Mouse (Mus musculus) cerebral cortex, adult 2 months (tissue): ENCODE data around the gene Dyrk1b.

ENCODE experiments used
- WGBS: fragments of 180-500 bp; shearing (Covaris S2); methylation state at CpG from one replicate; pipeline ENCODE4 v1.1.7; 2018; 5-methylcytosine and 5-hydroxymethylcytosine counted together

Gene Dyrk1b

GRCm38 (mm10) chr7:28195414-28196098 lies 16.3 kb downstream of the Dyrk1b start:
- WGBS = 88% methylated on average over 5 of the region's 5 CpGs

GRCm38 (mm10) chr7:28196528-28196927 lies 17.3 kb downstream of the Dyrk1b start:
- WGBS = 82% methylated on average over 14 of the region's 14 CpGs

GRCm38 (mm10) chr7:28199054-28199453 lies 19.8 kb downstream of the Dyrk1b start:
- WGBS = 75% methylated on average over 4 of the region's 4 CpGs

DNA sequence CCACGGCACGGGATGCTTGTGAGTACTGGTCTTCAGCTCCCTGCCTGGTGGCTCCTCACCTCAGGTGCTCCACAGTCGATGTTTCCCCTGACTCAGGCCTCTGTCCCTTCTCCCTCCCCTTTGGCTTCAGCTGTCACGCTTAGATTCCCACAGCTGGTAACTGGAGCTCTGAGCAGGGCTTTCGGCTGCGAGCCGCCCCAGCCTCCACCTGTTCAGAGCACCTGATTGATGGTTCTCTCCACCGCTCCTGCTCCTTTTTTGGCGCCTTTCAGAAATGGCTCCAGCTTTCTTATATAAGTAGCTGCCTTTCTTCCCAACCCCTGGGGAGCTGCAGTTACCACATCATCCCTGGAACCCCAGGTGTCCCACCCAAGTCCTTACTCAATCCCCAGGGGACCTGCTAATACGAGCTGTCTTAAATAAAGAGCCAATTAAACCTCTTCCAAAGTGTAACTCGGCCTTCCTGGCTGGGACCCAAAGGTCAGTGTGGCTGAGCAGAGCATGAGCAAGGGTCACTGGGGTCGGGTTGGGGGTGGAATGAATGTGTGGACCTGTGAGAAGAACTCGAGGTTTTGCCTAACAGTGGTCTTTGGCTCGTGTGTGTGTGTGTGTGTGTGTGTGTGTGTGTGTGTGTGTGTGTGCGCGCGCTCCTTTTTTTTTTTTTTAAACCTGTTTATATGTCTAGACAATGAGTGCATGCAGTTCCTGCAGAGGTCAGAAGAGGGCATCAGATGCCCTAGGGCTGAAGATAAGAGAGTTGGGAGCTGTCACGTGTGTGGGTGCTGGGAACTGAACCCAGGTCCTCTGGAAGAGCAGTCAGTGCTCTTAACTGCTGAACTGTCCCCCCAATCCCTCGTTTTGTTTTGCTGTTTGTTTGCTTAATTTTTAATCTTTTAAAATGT lies 24.2 kb downstream of the Dyrk1b start:
- WGBS = 62% methylated on average over 19 of the region's 19 CpGs

DNA sequence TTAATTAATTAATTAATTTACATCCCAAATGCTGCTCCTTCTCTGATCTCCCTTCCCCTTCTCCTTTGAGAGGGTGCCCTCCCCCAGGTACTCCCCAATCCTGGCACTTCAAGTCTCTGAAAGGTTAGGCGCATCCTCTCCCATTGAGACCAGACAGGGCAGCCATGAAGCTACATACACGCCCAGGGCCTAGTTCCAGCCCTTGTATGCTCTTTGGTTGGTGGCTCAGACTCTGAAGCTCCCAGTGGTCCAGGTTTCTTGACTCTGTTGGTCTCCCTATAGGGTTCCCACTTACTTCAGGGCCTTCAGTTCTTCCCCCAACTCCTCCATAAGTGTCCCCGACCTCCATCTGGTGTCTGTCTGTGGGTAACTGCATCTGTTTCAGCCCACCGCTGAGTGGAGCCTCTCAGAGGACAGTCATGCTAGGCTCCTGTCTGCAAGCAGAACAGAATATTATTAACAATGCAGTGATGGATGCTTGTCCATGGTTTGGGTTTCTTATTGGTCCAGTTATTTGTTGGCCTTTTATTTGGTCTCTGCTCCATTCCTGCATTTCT lies 26.9 kb downstream of the Dyrk1b start:
- WGBS = 74% methylated on average over 4 of the region's 4 CpGs

DNA sequence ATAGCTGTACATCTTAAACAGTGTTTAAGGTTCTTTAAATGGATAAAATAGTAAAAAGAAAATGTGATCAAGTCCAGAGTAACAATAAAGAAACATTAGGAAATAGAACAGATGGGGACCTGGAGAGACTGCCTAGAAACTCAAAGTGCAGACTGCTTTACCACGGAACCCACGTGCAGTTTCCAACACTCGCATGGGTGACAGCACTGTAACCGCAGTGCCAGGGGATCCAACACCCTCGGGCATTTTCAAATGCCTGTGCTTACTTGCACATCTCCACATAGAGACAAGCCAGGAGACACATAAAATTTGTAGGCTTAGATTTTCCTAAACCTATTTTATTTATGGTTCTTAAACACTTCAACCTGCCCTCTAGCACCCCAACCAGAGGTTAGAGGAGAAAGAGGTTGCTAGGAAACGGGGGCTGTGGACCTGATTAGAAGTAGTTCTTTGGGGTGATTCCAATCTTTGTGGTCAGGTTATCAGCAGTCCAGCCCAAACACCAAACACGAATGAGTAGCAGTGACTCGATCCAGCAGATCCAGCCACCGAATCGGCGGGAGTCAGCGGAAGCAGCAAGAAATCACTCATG lies 29.2 kb downstream of the Dyrk1b start:
- WGBS = 32% methylated on average over 12 of the region's 12 CpGs

- 45% methylated on average over 19 of the region's 19 CpGs for WGBS
Observed at GRCm38 (mm10) chr7:28208988-28209508, 29.8 kb downstream of the Dyrk1b start.

DNA sequence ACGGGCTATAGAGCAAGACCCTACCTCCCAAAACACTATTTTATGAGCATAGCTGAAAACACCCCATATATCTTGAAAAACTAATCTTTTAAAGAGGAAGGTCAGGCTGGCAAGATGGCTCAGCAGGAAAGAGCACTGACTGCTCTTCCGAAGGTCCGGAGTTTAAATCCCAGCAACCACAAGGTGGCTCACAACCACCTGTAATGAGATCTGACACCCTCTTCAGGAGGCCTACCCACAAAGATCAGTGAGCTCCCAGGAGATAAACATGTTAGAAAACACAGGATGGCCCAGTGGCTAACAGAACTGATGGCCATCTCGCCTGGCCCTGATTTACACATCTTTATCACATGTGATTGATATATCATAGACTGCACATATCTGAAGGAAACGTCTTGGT lies 31.5 kb downstream of the Dyrk1b start:
- 62% methylated on average over 5 of the region's 5 CpGs for WGBS

- WGBS = 35% methylated on average over 10 of the region's 10 CpGs
Observed at GRCm38 (mm10) chr7:28214142-28214541, 34.9 kb downstream of the Dyrk1b start.

- WGBS = 91% methylated on average over 2 of the region's 2 CpGs
Observed at GRCm38 (mm10) chr7:28215950-28216349, 36.7 kb downstream of the Dyrk1b start.

DNA sequence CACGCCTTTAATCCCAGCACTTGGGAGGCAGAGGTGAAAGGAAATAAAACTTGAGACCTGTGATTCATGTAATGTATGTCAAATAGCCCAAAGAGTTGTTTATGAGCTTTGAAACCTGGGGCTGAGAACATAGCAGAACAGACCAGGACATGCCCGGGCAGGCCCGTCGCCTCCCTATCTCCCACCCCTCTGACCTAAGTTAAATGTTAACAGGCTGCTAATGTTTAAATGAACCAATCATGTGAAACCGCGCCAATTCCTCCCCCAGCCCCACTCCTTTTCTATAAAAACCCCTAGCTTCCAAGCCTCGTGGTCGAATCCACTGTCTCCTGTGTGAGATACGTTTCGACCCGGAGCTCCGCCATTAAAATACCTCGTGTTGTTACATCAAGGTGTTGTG lies 38.5 kb downstream of the Dyrk1b start:
- WGBS = 91% methylated on average over 13 of the region's 13 CpGs

DNA sequence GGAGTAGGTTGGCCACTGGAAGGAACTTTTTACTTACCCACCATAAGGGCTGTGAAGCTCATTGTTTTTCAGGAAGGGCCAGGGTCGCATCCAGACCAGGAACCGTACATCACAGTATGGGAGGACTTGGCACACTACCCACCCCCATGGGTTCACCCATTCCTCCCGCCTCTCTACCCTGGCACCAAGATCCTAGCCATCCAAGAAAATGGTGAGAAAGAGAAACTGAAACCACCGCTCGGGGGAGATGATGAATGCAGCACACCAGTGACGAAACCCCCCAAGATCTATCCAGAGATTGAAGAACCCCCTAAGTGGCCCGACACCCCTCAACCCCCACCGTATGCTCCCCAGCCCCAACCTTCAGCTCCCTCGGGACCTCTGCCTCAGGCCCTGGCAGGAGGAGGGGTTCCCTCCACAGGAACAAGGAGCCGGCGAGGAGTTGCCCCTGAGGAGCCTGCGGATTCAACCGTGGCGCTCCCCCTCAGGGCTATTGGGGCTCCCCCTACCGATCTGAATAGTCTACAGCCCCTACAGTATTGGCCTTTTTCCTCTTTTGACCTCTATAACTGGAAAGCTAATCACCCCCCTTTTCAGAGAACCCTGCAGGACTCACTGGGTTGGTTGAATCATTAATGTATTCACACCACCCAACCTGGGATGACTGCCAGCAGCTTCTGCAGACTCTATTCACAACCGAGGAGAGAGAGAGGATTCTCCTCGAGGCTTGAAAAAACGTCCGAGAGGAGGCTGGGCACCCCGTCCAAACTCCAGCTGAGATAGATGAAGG lies 39.9 kb downstream of the Dyrk1b start:
- WGBS = 52% methylated on average over 20 of the region's 20 CpGs

DNA sequence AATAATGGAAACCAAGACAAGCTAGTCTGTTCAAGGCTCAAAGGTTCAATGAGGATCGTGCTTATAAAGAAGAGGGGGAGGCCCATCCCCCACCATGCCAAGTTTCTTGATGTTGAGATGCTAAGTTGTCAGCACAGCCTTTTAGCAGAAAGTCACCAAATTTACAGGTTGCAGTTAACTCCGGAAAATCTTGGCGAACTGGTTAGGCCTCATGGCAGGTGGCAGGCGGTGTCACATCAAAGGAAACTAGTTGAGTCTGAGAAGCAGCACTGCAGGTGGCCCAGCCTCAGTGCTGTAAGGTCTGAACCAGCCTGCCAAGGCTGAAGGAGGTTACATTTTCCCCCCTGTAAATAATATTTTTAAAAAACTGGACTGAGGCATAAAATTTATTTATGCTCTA lies 47.6 kb downstream of the Dyrk1b start:
- WGBS = 82% methylated on average over 4 of the region's 4 CpGs

GRCm38 (mm10) chr7:28227421-28227820 lies 48.2 kb downstream of the Dyrk1b start:
- 95% methylated on average over 4 of the region's 4 CpGs for WGBS
